Mouse (Mus musculus): Measurements from ENCODE around the gene Gnptg.

Gnptg gene

GRCm38 (mm10) chr17:25188150-25189031 is 51.5 kb downstream of the Gnptg start, which contains the start of gene Unkl:
Unkl (plus strand) TSS chr17:25188397.
- peak; percentile 84 for DNase-seq (ENCODE audit: low spot score)

DNA sequence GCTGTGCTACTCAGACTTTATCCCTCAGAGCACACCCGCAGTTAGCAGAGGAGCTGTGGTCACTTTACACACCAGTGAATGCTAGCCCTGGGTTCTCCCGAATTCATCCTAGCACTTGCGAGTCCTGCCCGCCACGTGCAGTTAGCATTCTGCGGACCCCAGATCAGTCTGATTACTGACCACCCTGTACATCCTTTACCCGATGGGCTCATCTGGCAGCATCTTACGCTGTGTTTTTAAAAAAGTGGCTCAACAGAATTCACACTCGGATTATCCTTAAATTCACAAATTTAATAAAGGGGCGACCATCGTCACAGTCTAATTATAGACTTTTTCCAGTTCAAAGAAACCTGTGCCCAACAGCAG is 52.2 kb downstream of the Gnptg start:
- DNase-seq (ENCODE audit: low spot score), result no peak

DNA sequence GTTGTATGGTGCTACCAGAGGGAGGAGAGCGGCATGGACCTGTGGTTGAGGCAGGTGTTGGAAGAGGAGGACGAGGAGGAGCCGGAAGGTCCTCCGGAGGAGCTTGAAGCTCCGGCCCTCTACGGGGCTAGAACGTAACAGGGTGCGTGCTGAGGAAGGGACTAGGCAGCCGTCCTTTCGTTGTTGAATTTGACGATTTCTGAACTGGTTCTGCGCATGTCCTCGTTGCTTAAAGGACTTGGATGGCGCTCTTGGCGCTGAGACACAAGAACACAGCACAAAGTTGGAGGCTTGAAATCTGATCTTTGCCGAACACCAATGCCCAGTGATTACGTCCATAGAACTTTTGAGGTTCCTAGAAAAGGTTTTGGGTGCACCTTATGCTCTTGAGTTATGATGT is 55.0 kb downstream of the Gnptg start:
- no peak for DNase-seq (ENCODE audit: low spot score)

GRCm38 (mm10) chr17:25184129-25184691 is 55.7 kb downstream of the Gnptg start, which contains the start of gene BC003965:
BC003965 (plus strand) TSS chr17:25184554.
- peak; percentile 95 for DNase-seq (ENCODE audit: low spot score)

All from ovary, postnatal 36 days (tissue).